Mouse (Mus musculus): Measurements from ENCODE around the gene Defb15.

DNA sequence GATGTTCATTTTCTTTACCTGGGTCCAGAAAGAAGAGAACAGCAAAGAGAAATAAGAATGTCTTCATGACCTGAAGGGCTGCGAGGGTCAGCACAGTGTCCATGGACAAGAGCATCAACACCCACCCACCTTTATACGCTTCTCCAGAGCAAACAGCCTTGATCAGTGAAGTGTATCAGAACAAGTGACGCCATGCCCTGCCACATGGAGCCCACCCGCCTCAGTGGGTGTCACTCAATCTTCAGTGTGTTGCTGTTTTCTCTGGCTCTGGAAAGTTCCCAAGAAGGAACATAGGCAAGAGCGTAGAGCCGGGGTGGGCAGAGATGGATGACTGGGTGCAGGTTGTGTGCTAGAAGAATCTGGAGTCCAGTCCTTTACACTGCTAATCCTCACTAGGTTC lies at the start of gene Defb15:
- TF ChIP-seq CTCF (IDR thresholded peaks at IDR 0.05 in 2 of 3, conservative IDR thresholded peaks at IDR 0.05 in 1 of 3; ENCODE audit: control insufficient read depth in 1 of 3, insufficient read depth in 1 of 3, low read depth in 2 of 3, low read length in 3 of 3, poor library complexity in 1 of 3, severe bottlenecking in 1 of 3) = no peak
- no peak for TF ChIP-seq NELFE (IDR thresholded peaks at IDR 0.05; ENCODE audit: low read depth, low read length)
- no peak for TF ChIP-seq MAZ (IDR thresholded peaks at IDR 0.05; ENCODE audit: low read depth, low read length)
- TF ChIP-seq KAT2A (conservative IDR thresholded peaks at IDR 0.05; ENCODE audit: low read depth, low read length) = no peak
- TF ChIP-seq POLR2A (IDR thresholded peaks at IDR 0.05; ENCODE audit: control insufficient read depth in 1 of 2, insufficient read depth in 1 of 2, low read depth in 1 of 2, low read length in 2 of 2, poor library complexity in 1 of 2) = no peak
- TF ChIP-seq SIN3A (IDR thresholded peaks at IDR 0.05; ENCODE audit: low read length) = no peak
- TF ChIP-seq POLR2AphosphoS2 (IDR thresholded peaks at IDR 0.05; ENCODE audit: low read length) = no peak
- no peak for TF ChIP-seq USF1 (IDR thresholded peaks at IDR 0.05; ENCODE audit: low read depth, low read length)
